Mouse (Mus musculus): ENCODE data around the gene Lasp1.

DNA sequence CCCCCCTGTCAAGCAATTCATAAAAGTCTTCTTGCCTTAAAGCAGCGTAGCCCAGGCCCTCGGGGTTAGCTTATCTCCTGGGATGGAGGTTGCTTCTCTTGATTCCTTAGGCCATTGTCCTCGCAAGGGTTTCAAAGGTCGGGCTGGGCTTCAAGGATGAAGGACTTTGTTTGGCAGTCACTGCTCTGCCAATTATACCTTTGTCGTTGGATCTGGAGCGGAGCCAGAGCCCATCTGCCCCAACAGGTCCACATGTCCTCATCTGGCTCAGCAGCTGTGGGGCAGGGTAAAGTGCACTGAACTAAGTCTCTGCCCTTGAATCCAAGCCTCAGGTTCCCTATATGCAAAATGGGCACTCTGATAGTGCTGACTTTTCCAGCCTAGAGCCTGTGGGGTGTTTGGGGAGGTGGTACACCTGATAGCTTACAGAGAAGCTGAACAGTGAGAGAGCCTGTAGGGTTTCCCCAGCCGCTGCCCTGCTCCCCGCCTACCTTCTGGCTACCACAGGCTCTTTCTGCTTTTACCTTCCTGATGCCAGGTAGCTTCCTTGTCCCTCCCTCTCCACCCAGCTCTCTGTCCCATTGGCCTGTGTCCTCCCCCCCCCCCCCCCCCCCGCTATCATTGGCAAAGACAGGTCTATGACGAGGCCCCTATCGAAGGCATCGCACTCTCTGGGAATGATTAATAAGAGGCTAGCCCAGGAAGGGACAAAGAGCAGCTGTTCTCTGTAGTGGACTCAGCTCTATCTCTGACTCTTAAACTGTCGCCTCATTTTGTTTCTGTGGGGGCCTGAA lies 13.0 kb downstream of the Lasp1 start:
- no peak for TF ChIP-seq CTCF (IDR thresholded peaks at IDR 0.05; ENCODE audit: borderline replicate concordance, control insufficient read depth, extremely low read depth, insufficient read depth, low read length, poor library complexity)
- TF ChIP-seq POLR2A (IDR thresholded peaks at IDR 0.05; ENCODE audit: control insufficient read depth, extremely low read depth, insufficient read depth, low read length, poor library complexity), result no peak

Measured in thymus, adult 2 months (tissue).